Mouse (Mus musculus) hindbrain, embryonic 14.5 days (tissue): ENCODE results near the gene S100a2. TPM values are rescaled to one million over a fixed set of nuclear protein-coding genes. Genes with fewer than 3 reads are reported as not detected.

Source experiments
- ATAC-seq: fragments of 200-750 bp; cut with Nextera tagmentation; 2 replicates; pipeline ENCODE4 v1.8.0; 2017; ENCODE audit warnings: moderate number of reproducible peaks, mild to moderate bottlenecking, moderate TSS enrichment, moderate library complexity; ENCODE audit not compliant: low FRiP score
- DNase-seq: peaks from one replicate; pipeline ENCODE4 v3.0.0-alpha.2; 2015; ENCODE audit warnings: low spot score
- H3K27ac ChIP-seq: fragments of 300-500 bp; sonication (generic); 2 replicates; pipeline ENCODE4 v1.5.1; 2014; ENCODE audit warnings: mild to moderate bottlenecking, moderate library complexity
- H3K27me3 ChIP-seq: fragments of 300-500 bp; sonication (generic); 2 replicates; pipeline ENCODE4 v1.6.1; 2014; ENCODE audit warnings: mild to moderate bottlenecking, low read length, mixed read lengths; ENCODE audit not compliant: control insufficient read depth, insufficient read depth
- H3K36me3 ChIP-seq: fragments of 300-500 bp; sonication (generic); replicated peaks from 2 replicates; pipeline ENCODE4 v1.6.1; 2014; ENCODE audit not compliant: control insufficient read depth, insufficient read depth
- H3K4me1 ChIP-seq: fragments of 300-500 bp; sonication (generic); replicated peaks from 2 replicates; pipeline ENCODE4 v1.6.1; 2014; ENCODE audit warnings: antibody characterized with exemption, low read length, mixed read lengths; ENCODE audit not compliant: control insufficient read depth, insufficient read depth
- H3K4me2 ChIP-seq: fragments of 300-500 bp; sonication (generic); replicated peaks from 2 replicates; pipeline ENCODE4 v1.6.1; 2014; ENCODE audit warnings: mild to moderate bottlenecking, moderate library complexity
- H3K4me3 ChIP-seq: fragments of 300-500 bp; sonication (generic); replicated peaks from 2 replicates; pipeline ENCODE4 v1.5.1; 2014; ENCODE audit warnings: mild to moderate bottlenecking, low read length
- H3K9ac ChIP-seq: fragments of 300-500 bp; sonication (generic); 2 replicates; pipeline ENCODE4 v1.6.1; 2014
- H3K9me3 ChIP-seq: fragments of 300-500 bp; sonication (generic); 2 replicates; pipeline ENCODE4 v1.6.1; 2016; ENCODE audit warnings: low read length; ENCODE audit not compliant: control insufficient read depth
- WGBS: fragments of 180-500 bp; shearing (Covaris S2); extraction: QIAGEN DNeasy Blood & Tissue Kit; methylation state at CpG from one replicate; pipeline ENCODE4 v1.1.7; 2014; 5-methylcytosine and 5-hydroxymethylcytosine counted together
- polyA plus RNA-seq: library from polyadenylated mRNA; unstranded; fragments of >200 nt; fragmentation: Nextera tagmentation; extraction: Ambion mirVana; gene quantifications from 2 replicates; pipeline ENCODE4 v1.2.1, GENCODE M21; 2014

The S100a2 gene
- polyA plus RNA-seq, 1 experiment from 2014 or later: not detected

GRCm38 (mm10) chr3:90638511-90639275 is 48.6 kb downstream of the S100a2 start:
- 82% methylated on average over 1 of the region's 1 CpGs for WGBS
- no peak for DNase-seq
- H3K9me3 ChIP-seq: no peaks in the 10 kb centered on the region
- no peak for ATAC-seq
- H3K36me3 ChIP-seq: no peaks in the 10 kb centered on the region
- no peak overlapping the region for H3K4me3 ChIP-seq
- no peak overlapping the region for H3K4me2 ChIP-seq
- no peak overlapping the region for H3K27ac ChIP-seq
- no peak overlapping the region for H3K9ac ChIP-seq
- H3K27me3 ChIP-seq: no peaks in the 10 kb centered on the region
- no peaks in the 10 kb centered on the region for H3K4me1 ChIP-seq

- WGBS: 54% methylated on average over 7 of the region's 7 CpGs
- Histone ChIP-seq H3K9ac (no peak overlapping the region), H3K4me3 (no peak overlapping the region), H3K4me2 (no peak overlapping the region), H3K27me3 (no peaks in the 10 kb centered on the region), H3K4me1 (no peaks in the 10 kb centered on the region), H3K27ac (no peak overlapping the region), H3K36me3 (no peaks in the 10 kb centered on the region), H3K9me3 (no peaks in the 10 kb centered on the region)
- DNase-seq (no peak), ATAC-seq (no peak)
Measured at GRCm38 (mm10) chr3:90639511-90640154, 49.6 kb downstream of the S100a2 start.

DNA sequence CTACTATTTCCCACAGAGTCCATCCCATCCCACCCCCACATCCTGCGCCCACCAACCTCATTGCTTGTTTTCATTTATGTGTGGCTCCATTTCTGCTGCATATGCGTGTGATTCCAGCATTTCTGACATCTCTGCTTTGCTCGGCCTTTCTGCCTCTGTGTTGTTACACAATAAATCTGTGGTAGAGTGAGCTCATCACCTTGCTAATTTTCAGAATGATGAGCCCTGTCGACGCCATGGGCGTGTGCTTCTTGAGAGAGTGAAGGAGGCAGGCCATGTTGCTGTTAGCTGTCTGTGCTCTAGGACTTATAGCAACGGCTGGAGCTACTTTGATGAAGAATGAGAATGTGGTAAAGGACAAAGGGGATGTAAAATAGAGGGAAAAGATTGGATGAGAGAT is 50.9 kb downstream of the S100a2 start:
- no peaks in the 10 kb centered on the region for H3K36me3 ChIP-seq
- ATAC-seq: no peak
- no peaks in the 10 kb centered on the region for H3K27me3 ChIP-seq
- H3K4me3 ChIP-seq: no peak overlapping the region
- no peak overlapping the region for H3K4me2 ChIP-seq
- H3K4me1 ChIP-seq: no peaks in the 10 kb centered on the region
- DNase-seq: no peak
- H3K9ac ChIP-seq: no peak overlapping the region
- H3K9me3 ChIP-seq: no peaks in the 10 kb centered on the region
- no peak overlapping the region for H3K27ac ChIP-seq
- WGBS: 89% methylated on average over 7 of the region's 7 CpGs

Other genes with a start within 250 kb of the S100a2 start
- gene Slc27a3, start 200.3 kb upstream of the S100a2 start, polyA plus RNA-seq: 24.1 and 24.8 TPM in 2 replicates
- 32.2 and 36.0 TPM in 2 replicates for gene Ints3, start 156.6 kb upstream of the S100a2 start, polyA plus RNA-seq
- gene Npr1, start 124.4 kb upstream of the S100a2 start, polyA plus RNA-seq: 2.8 and 4.0 TPM in 2 replicates
- 228 and 235 TPM in 2 replicates for gene Ilf2, start 114.1 kb upstream of the S100a2 start, polyA plus RNA-seq
- 86.8 and 94.0 TPM in 2 replicates for gene Snapin, start 99.2 kb upstream of the S100a2 start, polyA plus RNA-seq
- 122 and 126 TPM in 2 replicates for gene Chtop, start 80.7 kb upstream of the S100a2 start, polyA plus RNA-seq
- gene S100a1, start 75.9 kb upstream of the S100a2 start, polyA plus RNA-seq: 19.8 TPM in 2 replicates
- 11.9 TPM in 2 replicates for gene S100a13, start 75.8 kb upstream of the S100a2 start, polyA plus RNA-seq
- not detected in 2 replicates for gene S100a14, start 63.4 kb upstream of the S100a2 start, polyA plus RNA-seq
- 37.8 and 40.3 TPM in 2 replicates for gene S100a16, start 53.0 kb upstream of the S100a2 start, polyA plus RNA-seq
- 2.4 and 3.4 TPM in 2 replicates for gene S100a3, start 29.7 kb upstream of the S100a2 start, polyA plus RNA-seq
- not detected in 2 replicates for gene Gm42674, start 11.7 kb downstream of the S100a2 start, polyA plus RNA-seq
- gene S100a4, start 13.5 kb downstream of the S100a2 start, polyA plus RNA-seq: 1.2 and 1.6 TPM in 2 replicates
- gene S100a5, start 18.3 kb downstream of the S100a2 start, polyA plus RNA-seq: not detected in 2 replicates
- 35.0 and 46.9 TPM in 2 replicates for gene S100a6, start 22.6 kb downstream of the S100a2 start, polyA plus RNA-seq
- gene S100a7a, start 63.8 kb downstream of the S100a2 start, polyA plus RNA-seq: not detected in 2 replicates
- 7.9 and 10.6 TPM in 2 replicates for gene S100a8, start 78.7 kb downstream of the S100a2 start, polyA plus RNA-seq
- 8.2 and 8.4 TPM in 2 replicates for gene S100a9, start 105.5 kb downstream of the S100a2 start, polyA plus RNA-seq
- not detected in 2 replicates for gene Pglyrp4, start 136.7 kb downstream of the S100a2 start, polyA plus RNA-seq
- gene Gm5849, start 187.6 kb downstream of the S100a2 start, polyA plus RNA-seq: not detected in 2 replicates